Mouse (Mus musculus) right cerebral cortex, postnatal 4 days (tissue): ENCODE measurements at regions not wholly inside any gene's neighbourhood (a gene's known extent, or its start where the extent isn't known, plus 50 kb on each side); places are given as distances from the start of the nearest gene placed in this dataset.

Source experiments
- DNase-seq: peaks from one replicate; pipeline ENCODE4 v3.0.0-alpha.2; 2022

GRCm38 (mm10) chr16:72152920-72153319 is 155.2 kb upstream of the Robo1 start:
- DNase-seq = no peak

DNA sequence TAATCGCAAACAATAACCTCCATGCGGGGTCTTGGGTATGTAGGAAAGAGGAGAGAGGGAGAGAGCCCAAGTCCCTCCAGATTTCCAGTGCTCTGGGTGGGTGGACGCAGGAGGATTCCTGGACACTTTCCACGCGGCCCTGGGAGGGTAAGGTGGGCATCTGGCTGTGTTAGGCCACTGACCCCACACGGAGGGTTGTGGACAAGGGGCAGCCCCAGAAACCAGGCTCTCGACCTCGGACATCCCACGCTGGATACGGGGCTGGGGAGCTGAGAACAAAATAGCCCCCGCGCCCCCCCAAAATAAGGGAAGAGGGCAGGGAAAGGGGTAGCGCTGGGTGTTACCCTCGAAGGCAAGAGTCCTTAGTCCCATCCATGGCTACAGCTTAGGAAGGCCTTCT is 150.2 kb upstream of the Robo1 start:
- DNase-seq = peak; percentile 3

GRCm38 (mm10) chr16:72159411-72159810 is 148.7 kb upstream of the Robo1 start:
- no peak for DNase-seq

DNA sequence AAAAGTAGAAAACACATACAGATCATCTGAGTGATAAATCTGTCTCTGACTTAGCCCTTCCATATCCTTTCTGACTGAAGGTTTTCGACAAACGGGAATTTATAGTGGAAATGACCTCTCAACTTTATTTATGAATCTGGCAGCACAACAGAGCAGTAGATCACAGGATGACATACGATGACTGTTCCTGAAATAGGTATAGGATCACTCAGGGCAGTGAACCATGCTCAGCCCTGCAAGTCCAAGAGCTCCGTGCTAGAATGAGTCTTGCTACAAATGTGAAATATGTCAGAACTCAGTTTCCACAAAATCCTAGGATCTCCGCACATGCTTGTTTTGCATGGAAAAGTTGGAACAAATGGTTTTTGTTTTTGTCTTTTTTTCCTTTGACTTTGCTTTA is 132.4 kb upstream of the Robo1 start:
- DNase-seq = no peak

DNA sequence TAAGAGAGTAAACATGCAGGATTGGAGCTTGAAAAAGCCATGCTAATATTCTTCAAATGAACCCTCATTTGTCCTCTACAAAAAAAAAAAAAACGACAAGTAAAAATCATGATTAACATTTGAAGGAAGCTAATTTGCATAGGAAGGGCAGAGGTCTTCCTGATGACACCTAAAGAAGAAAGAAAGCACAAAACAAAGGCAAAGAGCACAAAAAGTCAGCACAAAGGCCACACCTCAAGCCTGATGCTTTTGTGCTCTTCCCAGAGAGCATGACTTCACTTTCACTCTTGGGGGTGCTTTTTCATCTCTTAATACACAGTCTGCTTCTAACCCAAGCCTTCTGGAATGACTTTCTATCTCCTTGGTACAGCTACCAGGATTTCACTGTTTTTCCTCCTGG is 113.8 kb upstream of the Robo1 start:
- no peak for DNase-seq

- DNase-seq = peak; percentile 87
Observed at GRCm38 (mm10) chr16:72215360-72216013, 92.6 kb upstream of the Robo1 start.

DNA sequence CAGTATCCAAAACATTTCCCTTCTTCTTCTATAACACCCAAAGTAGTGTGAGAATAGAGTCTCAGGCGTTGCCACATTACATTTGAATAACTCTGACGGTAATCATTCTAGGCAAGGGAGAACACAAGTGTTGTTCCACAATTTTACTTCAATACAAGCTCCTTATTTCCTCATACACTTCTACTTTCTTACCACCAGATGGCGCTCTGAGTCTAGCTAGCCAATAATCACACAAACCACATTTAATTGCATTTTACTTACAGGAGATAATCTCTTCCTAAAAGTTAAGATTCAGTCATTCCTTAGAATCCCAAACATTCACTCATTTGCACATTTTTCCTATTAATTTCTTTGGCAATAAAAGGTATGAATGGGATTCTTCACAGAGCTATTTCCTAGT is 90.1 kb upstream of the Robo1 start:
- DNase-seq = no peak

GRCm38 (mm10) chr16:72221912-72222502 is 86.1 kb upstream of the Robo1 start:
- peak; percentile 15 for DNase-seq

DNA sequence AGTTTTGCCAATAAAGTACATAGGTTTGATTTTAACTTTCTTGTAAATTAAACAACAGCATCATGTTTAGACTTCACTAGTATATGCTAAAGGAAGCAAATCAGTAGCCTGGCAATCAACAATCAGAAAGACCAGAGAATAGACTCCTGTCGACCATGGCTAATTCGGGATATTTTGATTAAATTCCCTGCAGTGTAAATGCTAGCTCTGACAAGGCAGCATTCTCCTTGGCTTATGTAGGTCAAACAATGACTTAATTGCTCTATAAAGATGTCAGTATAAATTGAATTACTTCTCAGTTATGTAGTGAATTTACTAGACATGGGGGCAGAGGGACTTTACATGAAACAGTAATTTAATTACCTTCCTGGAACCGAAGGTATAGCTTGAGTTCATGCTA is 84.2 kb upstream of the Robo1 start:
- no peak for DNase-seq

DNA sequence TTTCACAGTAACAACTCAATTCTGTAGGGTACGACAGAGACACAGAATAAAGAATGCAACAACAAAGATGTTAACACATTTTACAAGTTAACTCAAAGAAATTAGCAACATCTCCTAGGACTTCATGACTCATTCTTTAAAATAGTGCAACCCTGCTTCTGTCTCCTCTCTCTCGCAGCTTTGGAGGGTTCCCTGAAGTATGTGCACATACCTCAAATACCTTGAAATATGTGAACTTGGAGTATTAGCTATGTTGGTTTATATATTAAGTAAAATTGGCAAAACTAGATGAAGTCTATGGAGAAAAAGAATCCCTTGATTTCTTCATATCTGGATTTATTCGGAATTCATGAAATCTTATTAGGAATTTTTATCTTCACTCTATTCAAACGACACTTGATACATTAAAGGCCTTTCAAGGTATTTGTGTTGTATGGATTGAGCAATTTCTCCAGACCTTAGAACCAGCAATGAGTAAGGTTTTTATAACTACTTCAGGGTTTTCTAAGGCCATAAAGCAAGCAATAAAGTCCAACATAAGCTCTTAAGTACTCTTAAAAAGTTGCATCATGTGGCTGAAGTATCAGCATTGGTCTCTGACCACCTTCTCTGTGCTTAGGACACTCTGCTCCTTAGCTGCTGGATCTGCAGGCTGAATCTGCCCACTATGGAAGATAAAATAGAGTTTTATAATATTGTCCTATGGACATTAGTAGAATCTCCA is 82.8 kb upstream of the Robo1 start:
- no peak for DNase-seq

DNA sequence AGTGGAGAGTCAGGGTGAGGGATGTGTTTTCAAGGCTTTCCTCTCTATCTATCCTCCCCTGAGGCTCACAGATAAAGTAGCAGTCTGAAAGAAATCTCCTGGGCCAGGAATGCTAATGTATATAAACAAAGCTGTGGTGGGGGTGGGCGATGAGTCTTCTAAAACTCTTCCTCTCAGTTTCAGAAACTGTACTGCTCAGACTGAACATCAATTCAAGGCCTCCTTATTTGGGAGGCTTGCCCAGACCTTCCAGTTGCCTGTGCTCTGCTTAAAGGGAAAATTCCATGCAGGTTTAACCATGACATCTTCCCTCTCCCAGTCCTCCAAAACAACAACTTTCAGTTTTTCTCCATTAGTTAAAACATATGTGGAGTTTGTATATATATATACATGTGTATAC is 73.7 kb upstream of the Robo1 start:
- DNase-seq = no peak

- no peak for DNase-seq
Observed at GRCm38 (mm10) chr16:72239631-72240030, 68.5 kb upstream of the Robo1 start.

DNA sequence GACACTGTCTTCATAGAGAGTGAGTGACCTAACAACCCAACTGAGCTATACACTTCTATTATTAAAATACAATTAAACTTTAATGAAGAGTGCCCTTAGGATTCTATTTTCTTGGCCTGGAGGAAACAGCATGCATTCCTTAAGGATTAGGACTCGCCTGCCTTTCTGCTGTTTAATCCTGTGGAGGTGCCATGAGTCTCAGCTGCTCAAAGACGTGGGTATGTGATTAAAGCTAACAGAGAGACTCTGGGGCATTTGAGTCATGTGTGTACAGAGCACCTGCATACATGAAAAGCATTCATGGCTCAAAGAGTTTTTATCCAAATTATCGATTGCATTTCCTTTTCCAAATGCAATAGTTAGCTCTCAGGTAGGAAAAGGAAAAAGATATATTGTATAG is 51.7 kb upstream of the Robo1 start:
- DNase-seq = no peak
